In the genomic region with DNA sequence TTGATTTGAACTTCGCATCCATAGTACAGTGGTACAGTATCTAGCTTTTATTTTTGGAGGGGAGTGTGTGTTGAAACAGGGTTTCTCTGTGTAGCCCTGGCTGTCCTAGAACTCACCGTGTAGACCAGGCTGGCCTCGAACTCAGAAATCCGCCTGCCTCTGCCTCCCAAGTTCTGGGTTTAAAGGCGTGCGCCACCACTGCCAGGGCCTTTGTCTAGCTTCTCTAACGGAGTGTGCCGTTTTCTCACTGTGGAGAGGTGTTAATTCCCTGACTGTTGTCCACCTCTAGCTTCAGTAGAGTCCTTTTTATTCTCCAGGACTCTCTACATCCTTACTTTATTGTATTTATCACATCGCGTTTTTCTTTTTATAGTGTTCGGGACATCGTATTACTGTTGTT, we compare ENCODE assay signal across 8 mouse cellular contexts. TPM values are rescaled to one million over a fixed set of nuclear protein-coding genes. Genes with fewer than 3 reads are reported as not detected.
DNase-seq lines count a peak whose midpoint lies in the region; ATAC-seq and TF ChIP-seq lines count a peak whose summit lies in the region.

No protein-coding gene starts in this region.

- DNase-seq in cerebellum, adult 8-10 months = peak; percentile 20
- no peak for DNase-seq in cerebellum, postnatal 25 days
- no peak for DNase-seq in neural tube, embryonic 11.5 days (ENCODE audit: low spot score)
- no peak for DNase-seq in neural tube, embryonic 10.5 days (ENCODE audit: extremely low spot score, low spot score)
- DNase-seq in retina, postnatal 1 day = no peak
- no peak for DNase-seq in c-Kit-positive CD71-positive TER-119-positive erythroid progenitor cells, embryonic 14.5 days (ENCODE audit: low spot score)

- H3K4me3 ChIP-seq in neural tube, embryonic 11.5 days (ENCODE audit: low read depth, low read length) = peak overlapping the region; percentile 89
- H3K4me3 ChIP-seq in limb, embryonic 12.5 days (replicated peaks) = peak overlapping the region; percentile 82
- peak overlapping the region; percentile 97 for H3K4me3 ChIP-seq in small intestine, adult 2 months (ENCODE audit: low read depth, low read length)

- no peak for ATAC-seq in neural tube, embryonic 11.5 days (ENCODE audit: insufficient read depth, low FRiP score, low TSS enrichment)
- no peak for ATAC-seq in limb, embryonic 12.5 days (ENCODE audit: insufficient number of reproducible peaks, insufficient read depth, low FRiP score, low TSS enrichment, low read depth)

- no peaks in the 10 kb centered on the region for H3K9me3 ChIP-seq in neural tube, embryonic 11.5 days (ENCODE audit: control insufficient read depth, low read length)
- no peaks in the 10 kb centered on the region for H3K9me3 ChIP-seq in limb, embryonic 12.5 days

- TF ChIP-seq POLR2A in small intestine, adult 2 months (IDR thresholded peaks at IDR 0.05; ENCODE audit: low read depth, low read length) = no peak

- no peak for TF ChIP-seq CTCF in small intestine, adult 2 months (IDR thresholded peaks at IDR 0.05; ENCODE audit: extremely low read depth, insufficient read length, insufficient replicate concordance, low read depth, low read length)

- peaks cover 11% of the 10 kb centered on the region for H3K36me3 ChIP-seq in neural tube, embryonic 11.5 days (ENCODE audit: control insufficient read depth, insufficient read depth, low read length)
- H3K36me3 ChIP-seq in limb, embryonic 12.5 days = peaks cover 63% of the 10 kb centered on the region
- peaks cover 13% of the 10 kb centered on the region for H3K36me3 ChIP-seq in small intestine, adult 2 months (ENCODE audit: control insufficient read depth, insufficient read depth, low read length)

- H3K27ac ChIP-seq in neural tube, embryonic 11.5 days (ENCODE audit: low read depth, low read length) = no peak overlapping the region
- H3K27ac ChIP-seq in limb, embryonic 12.5 days = no peak overlapping the region
- H3K27ac ChIP-seq in small intestine, adult 2 months (ENCODE audit: insufficient read depth, low read depth, low read length) = no peak overlapping the region

- H3K9ac ChIP-seq in neural tube, embryonic 11.5 days (ENCODE audit: low read length) = peak overlapping the region; percentile 88
- peak overlapping the region; percentile 91 for H3K9ac ChIP-seq in limb, embryonic 12.5 days (replicated peaks)

- H3K27me3 ChIP-seq in neural tube, embryonic 11.5 days (ENCODE audit: control insufficient read depth, insufficient read depth, low read length) = no peaks in the 10 kb centered on the region
- H3K27me3 ChIP-seq in limb, embryonic 12.5 days = no peaks in the 10 kb centered on the region
- H3K27me3 ChIP-seq in small intestine, adult 2 months (ENCODE audit: control insufficient read depth, insufficient read depth, low read length) = no peaks in the 10 kb centered on the region

- H3K4me1 ChIP-seq in neural tube, embryonic 11.5 days (ENCODE audit: control insufficient read depth, insufficient read depth, low read length) = peaks cover 11% of the 10 kb centered on the region; the same call in 1 of the 2 replicates
- H3K4me1 ChIP-seq in limb, embryonic 12.5 days (replicated peaks) = peaks cover 18% of the 10 kb centered on the region
- peaks cover 4% of the 10 kb centered on the region; the same call in 1 of the 2 replicates for H3K4me1 ChIP-seq in small intestine, adult 2 months (ENCODE audit: control insufficient read depth, insufficient read depth, insufficient read length, low read length)

- 53% methylated on average over 12 of the region's 12 CpGs for WGBS in neural tube, embryonic 11.5 days
- WGBS in limb, embryonic 12.5 days = 51% methylated on average over 12 of the region's 12 CpGs
- 52% methylated on average over 12 of the region's 12 CpGs for WGBS in small intestine, adult 2 months

- peak overlapping the region; percentile 66 for H3K4me2 ChIP-seq in neural tube, embryonic 11.5 days (ENCODE audit: low read depth)
- peak overlapping the region; percentile 68 for H3K4me2 ChIP-seq in limb, embryonic 12.5 days

RNA-seq across cellular contexts. Expression of a gene that starts 0.8 kb away (rescaled TPM):
- polyA plus RNA-seq in neural tube, embryonic 11.5 days (2014; fragmentation: Nextera tagmentation; extraction: Ambion mirVana) = 74.7 and 81.0 TPM in 2 replicates
- polyA plus RNA-seq in limb, embryonic 12.5 days (2016; fragmentation: Nextera tagmentation; extraction: Ambion mirVana) = 54.1 and 63.4 TPM in 2 replicates
- 5.3 and 9.9 TPM in 2 replicates for polyA plus RNA-seq in small intestine, adult 2 months (2012; rRNA removed)

RNA-seq across cellular contexts. Expression of a gene that starts 1.0 kb away (rescaled TPM):
- 23.5 and 26.4 TPM in 2 replicates for polyA plus RNA-seq in neural tube, embryonic 11.5 days (2014; fragmentation: Nextera tagmentation; extraction: Ambion mirVana)
- polyA plus RNA-seq in limb, embryonic 12.5 days (2016; fragmentation: Nextera tagmentation; extraction: Ambion mirVana) = 48.7 and 54.0 TPM in 2 replicates
- 2.8 and 2.9 TPM in 2 replicates for polyA plus RNA-seq in small intestine, adult 2 months (2012; rRNA removed)
